Mouse (Mus musculus) large intestine, adult 2 months (tissue): ENCODE results near the gene Krt83. TPM values are rescaled to one million over a fixed set of nuclear protein-coding genes. Genes with fewer than 3 reads are reported as not detected.
"Not testable (repeated sequence)": the region's sequence is repeated elsewhere in the genome, so short reads cannot be mapped to it uniquely, and the experiment has no call there.

ENCODE experiments used
- DNase-seq: peaks from one replicate; pipeline ENCODE4 v3.0.0-alpha.2; 2012; ENCODE audit warnings: low read depth, low spot score
- WGBS: fragments of 180-500 bp; shearing (Covaris S2); methylation state at CpG from one replicate; pipeline ENCODE4 v1.1.7; 2018; 5-methylcytosine and 5-hydroxymethylcytosine counted together
- polyA plus RNA-seq: library from polyadenylated mRNA; depleted of rRNA; stranded (reverse); fragments of >200 nt; gene quantifications from 2 replicates; pipeline ENCODE4 v1.2.3, GENCODE M21; 2012; rRNA removed

The Krt83 gene
- 0.07 and 0.25 TPM in 2 replicates for polyA plus RNA-seq

DNA sequence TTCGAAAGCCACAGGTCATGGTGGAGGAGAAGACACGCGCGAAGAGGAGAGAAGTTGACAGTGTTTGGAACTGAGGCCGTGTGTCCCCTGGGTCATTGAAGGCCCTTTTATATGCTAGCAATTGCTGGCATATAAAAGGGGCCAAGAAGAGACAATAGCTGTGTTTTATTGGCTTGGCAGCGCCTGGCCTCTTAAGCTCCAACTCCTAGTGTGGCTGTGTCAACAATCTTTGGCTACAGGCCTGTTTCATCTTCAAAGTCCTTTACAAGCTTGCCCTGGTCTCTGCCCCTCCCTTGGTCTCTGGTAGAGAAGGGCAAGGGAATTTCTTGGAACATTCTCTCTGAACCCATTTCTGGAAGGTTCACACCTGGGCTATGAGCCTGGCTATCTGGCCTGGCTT lies at the start of gene Krt83:
Gene Krt83, minus strand, starts transcription at position 82 of the 400 bp plus-strand sequence.
- DNase-seq: peak; percentile 52
- 15% methylated on average over 6 of the region's 6 CpGs for WGBS

DNA sequence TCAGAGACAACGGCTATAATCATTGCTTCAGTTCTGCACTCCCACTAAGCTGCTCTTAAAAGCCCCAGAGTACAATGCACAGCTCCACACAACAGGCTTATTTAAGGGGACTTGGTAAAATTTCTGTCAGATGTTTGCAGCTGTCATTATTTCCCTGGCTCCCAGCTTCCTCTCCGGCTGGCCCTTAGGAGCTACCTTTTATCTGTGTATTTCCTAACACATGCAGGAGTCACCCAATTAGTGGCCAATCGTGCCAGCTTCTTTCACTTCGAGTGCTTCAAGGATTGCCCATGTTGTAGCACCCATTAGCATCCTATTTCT lies 47.2 kb upstream of the Krt83 start:
- WGBS: 22% methylated on average over 4 of the region's 4 CpGs
- no peak for DNase-seq

DNA sequence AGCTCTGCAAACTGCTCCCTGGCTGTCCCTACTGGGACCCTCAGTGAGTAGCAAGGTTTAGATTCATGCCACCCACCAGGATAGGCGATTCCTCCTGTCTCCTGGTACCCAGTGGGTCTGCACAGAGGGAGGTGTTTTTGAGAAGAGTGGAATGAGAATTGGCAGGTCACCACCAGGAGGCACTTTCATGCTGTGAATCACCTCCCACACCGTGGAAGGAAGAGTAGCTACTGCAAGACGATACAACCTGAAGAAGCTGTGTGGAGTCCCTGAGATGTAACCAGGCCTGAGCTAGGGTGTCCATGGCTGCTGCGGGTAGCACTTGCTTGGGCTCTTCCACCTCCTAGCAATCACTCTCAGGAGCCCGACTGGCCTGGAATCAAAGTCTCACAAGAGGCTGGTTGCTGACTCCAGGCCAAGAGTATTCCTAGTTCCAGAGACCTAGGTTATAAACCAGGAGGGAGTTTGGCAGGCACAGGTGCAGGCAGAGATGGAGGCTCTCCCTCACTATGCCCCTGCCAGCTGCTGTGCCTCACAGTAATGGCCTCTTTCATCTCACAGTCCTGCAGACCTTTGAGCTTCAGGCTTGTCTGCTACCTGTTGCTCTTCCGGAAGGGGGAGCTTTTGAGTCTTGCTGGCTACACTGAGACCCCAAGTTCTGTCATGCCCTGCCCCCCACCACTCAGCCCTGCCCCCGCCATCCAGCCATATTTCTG lies 46.7 kb upstream of the Krt83 start:
- DNase-seq: no peak
- 16% methylated on average over 7 of the region's 7 CpGs for WGBS

DNA sequence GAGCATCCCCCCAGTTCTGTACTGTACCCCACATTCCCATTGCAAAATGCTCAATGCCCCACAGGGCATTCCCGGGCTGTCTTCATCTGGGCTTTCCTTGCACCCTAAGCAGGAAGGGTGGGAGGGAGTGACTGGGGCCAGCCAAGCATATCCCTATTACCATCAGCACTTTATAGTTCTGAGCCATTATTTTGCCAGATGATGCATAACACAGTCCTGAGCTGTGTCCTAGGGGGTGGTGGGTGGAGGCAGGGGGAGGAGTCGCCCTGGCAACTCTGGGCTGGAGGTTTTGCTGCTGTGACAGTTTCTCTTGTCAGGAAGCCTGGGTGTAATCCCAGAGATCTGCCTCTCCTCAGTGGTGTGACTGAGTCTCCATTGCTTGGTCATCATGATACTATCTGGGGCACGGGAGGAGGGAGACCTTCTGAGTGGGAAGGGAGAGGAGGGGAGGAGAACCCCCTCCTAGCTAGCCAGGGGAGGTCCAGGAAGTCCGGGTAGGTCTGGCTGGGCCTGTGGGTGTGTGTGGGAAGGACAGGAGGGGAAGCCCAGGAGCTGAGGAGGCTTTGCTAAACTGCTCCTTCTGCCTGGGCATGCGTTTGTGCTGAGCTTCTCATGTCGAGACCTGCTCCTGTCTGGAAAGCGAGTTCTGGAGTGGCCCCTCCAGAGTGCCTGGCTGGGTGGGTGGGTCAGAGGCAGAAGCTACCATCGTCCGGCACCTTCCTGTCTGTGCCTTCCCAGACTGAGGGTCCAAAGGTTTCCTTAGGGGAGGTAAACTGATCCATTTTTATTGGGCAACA lies 44.9 kb upstream of the Krt83 start:
- WGBS: 61% methylated on average over 9 of the region's 9 CpGs
- DNase-seq: no peak

DNA sequence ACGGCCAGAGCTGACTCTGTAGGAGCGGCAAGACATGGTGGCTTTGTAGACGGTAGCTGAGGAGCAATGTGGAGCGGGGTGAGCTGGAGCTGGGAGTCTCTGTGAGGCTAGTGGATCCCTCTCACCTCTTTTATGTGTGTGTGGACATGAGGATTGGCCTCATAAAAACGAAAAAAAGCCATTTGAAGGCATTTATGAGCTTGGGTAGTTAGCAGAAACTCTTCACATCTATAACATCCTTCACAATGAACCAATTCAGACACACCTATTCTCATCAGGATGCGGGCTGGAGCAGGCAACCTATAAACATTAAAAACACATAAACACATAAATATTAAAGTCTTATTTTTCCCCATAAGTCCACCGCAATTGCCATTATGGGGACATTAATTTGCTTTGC lies 41.4 kb upstream of the Krt83 start, which contains the start of gene Krt84:
Gene Krt84, minus strand, starts transcription at position 101 of the 400 bp plus-strand sequence.
- DNase-seq: no peak
- WGBS: 51% methylated on average over 7 of the region's 7 CpGs

DNA sequence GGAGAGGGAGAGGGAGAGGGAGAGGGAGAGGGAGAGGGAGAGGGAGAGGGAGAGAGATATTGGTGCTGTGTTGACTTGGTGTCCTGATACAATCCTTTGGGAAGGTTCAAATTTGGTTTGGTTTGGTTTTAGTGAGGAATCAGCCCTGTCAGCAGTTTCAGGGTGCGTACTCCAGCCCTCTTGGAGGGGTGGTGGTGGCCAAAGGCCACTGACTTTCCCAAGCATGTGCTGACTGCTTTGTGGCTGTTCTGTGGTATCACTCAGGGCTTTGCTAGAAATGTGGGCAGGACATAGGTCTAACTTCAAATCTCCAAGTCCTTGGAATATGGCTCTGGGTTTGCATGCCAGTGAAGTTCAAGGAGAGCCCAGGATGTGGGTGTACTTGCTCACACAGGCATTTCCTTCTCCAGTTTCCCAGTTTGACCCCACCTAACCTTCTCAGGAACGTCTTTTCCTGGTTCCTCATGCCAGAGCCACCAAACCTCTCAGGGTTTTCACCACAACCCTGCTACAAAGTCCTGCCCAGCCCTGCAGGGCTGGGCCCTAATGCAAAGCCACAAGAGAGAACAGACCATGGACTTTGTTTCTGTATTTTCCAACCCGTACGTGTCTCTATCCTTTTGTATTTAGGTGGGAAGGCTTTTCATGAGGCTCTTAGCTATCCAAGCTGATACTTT lies 31.4 kb upstream of the Krt83 start:
- WGBS: 35% methylated on average over 4 of the region's 4 CpGs

DNA sequence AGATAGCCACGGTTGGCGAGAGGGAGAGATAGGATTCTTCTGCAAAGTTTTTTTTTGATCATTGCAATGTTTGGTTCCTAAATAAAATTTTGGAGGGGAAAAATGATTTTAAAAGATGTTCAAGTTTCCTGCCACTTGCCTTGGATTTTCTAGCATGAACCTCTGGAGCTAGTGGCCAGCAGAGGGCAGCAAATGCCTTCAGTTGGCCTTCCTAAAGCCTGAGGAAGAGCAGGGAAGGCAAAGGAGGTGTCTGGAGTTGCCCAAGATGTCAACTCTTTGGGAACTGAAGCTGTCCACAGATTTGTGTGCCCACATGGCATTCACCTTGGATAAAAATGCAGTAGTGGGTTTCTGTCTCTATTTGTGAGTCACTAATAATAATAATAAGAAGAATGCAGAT lies 28.5 kb upstream of the Krt83 start:
- 13% methylated on average over 2 of the region's 2 CpGs for WGBS
- DNase-seq: no peak

More for the DNA sequence above, 31.4 kb upstream of the Krt83 start:
- peak; percentile 81 for DNase-seq

DNA sequence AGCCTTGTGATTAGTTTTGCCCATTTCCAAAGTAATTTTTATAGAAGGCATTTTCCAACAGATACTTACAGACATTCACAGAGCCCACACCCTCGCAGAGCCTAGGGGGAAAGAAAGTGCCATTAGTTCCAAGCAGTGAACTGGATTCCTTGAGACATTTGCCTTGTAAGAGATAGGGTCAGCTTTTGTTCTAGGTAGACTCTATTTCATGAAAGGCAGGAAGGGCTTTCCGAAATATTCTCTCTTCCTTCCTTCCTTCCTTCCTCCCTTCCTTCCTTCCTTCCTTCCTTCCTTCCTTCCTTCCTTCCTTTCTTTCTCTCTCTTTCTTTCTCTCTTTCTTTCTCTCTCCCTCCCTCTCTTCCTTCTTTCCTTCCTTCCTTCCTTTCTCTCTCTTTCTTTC lies 25.8 kb upstream of the Krt83 start, which contains the start of gene Gm49425:
Gene Gm49425, minus strand, starts transcription at position 101 of the 400 bp plus-strand sequence.
- DNase-seq: not testable (repeated sequence)
- WGBS: 77% methylated on average over 2 of the region's 2 CpGs

DNA sequence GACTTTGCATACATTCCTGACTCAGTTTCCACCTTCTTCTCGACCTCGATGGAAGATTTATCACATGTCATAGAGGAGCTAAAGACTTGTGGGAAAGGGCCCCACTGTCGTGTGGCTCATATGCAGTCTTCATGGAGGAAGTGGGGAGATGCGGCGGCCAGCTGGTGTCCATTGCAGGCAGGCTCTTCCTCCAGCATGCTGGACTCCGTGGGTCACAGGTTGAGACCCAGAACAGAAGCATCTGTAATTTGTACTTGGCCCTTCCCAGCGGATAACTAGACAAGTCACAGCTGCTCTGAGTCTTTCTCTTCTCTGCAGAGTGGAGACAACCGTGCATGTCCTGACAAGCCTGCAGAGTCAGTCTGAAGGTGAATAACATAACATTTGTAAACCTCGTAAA lies 16.9 kb upstream of the Krt83 start:
- WGBS: 64% methylated on average over 9 of the region's 9 CpGs
- no peak for DNase-seq

DNA sequence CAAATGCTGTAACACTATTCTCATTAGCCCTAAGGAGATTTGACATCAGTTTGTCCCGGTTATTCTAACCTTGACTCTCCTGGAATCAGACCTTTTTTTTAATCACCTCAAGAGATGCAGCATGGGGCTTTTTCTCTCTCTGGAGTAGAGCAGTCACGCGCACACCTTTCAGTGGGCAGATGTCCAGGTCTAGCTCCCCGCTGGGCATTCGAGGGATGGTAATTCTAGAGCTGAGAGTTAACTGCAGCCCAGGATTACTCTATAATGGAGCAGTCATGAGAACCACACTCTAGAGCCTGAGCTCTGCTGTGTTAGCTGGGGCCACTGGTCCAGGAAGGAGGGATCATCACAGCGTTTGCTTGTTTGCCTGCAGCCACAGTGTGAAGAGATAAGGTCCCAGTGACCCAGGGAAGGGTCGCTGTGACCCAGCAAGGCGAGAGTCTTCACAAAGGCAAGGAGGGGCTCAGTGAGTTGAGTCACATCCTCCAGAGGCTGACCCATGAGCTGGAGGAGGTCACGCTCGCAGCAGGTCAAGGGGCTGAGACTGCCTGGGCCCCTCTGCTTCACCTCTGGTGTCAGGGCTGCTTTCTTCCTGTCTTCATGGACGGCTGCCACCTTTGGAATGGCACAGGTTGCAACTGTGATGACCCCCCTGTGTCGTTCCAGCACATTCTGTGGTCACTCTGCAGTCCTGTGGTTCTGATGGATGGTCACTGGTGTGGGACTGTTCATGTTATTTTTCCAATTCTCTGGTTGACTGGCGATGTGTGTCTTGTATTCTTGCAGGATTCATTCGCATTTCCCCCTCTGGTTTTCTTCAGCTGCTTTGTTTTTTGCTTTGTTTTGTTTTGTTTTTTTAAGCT lies 15.8 kb upstream of the Krt83 start:
- no peak for DNase-seq
- WGBS: 55% methylated on average over 14 of the region's 14 CpGs

DNA sequence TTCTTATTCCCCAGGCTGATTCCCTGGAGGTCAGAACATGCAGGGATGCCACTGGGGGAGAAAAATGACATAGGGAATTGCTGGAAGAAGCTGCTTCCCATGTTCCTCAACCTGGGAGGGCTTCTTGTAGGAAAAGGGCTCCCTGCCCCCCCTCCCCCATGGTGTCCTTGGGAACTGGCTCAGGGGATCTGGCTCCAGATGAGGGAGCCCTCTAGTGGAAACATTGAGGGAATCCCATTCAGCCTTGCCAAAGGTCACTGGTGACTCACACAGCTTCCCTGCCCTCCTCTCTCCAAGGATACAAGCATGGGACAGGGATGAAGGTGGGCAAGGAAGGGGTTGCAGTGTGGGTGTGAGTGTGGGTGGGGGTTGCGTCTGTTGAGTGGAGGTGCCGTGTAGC lies 5.9 kb upstream of the Krt83 start:
- 64% methylated on average over 2 of the region's 2 CpGs for WGBS
- DNase-seq: no peak

DNA sequence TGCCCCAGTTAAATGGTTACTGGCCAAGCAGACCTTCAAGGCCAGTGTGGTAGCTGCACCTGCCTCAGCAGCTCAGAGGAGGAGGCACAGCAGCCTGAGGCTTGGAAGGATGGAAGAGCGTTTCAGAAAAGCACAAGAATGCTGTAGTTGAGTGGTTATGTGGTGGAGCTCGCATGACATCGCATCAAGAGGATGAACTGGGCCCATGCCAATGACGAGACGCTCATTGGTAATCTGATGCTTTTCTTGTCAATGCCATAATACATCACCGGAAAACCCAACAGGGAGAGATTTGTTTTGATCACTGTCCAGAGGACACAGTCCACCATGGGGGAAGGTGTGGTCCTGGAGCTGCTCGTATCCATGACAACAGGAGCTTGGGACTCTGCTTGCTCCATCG lies 4.0 kb upstream of the Krt83 start:
- 71% methylated on average over 8 of the region's 8 CpGs for WGBS

DNA sequence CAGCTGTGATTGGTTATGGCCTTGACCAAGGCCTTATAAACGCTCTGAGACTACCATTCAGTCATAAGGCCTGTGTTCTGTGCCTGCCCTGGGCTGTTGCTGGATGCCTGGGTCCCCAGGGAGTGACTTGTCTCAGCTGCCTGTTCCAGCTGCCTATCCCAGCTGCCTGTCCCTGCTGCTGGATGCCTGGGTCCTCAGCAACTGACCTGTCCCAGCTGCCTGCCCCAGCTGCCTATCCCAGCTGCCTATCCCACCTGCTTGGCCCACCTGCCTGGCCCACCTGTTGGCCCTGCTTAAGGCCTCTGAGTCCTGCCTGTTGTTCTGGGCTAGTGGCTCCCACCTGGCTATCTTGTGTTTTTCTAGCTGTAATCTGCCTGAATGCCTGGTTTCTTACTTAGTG lies 2.9 kb upstream of the Krt83 start:
- no peak for DNase-seq
- 33% methylated on average over 1 of the region's 1 CpGs for WGBS

More for the DNA sequence above, 4.0 kb upstream of the Krt83 start:
- no peak for DNase-seq

DNA sequence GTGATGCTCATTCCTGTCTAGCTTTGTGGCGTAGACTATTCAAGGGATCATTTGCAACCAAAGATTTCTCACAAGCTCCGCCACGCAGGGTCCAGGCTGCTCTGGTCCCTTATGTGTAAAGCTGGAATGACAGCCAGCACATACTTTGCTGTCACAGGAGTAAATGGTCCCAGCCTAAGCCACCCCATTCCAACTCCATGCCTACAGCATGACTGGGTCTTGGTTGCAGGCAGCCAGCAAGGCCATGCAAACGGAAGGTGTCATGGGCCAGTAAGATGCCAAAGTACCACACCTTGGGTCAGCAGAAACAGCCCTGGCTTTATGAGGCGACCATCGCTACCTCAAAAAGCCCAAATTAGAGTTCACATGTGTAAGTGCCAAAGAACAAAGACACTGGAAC lies 2.4 kb upstream of the Krt83 start:
- 92% methylated on average over 6 of the region's 6 CpGs for WGBS
- no peak for DNase-seq

DNA sequence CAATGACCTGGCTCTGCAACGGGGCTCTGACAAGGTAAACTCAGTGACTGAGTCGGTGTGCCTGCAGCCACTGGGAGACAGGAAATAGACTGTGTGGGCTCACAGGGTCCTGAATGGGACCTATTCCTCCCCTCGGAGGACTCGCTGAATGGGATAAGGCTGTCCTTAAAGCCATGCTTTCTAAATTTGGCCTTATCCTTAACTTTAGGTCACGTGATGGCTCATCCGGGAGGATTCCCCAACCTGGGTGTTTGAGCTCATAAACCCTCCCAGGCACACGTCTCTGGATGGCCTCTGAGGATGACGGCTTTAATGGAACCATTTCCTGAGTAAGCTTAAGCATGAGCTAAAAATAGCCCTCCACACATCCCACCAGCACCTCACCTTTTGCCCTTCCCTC lies 1.4 kb upstream of the Krt83 start:
- 36% methylated on average over 8 of the region's 8 CpGs for WGBS
- no peak for DNase-seq

DNA sequence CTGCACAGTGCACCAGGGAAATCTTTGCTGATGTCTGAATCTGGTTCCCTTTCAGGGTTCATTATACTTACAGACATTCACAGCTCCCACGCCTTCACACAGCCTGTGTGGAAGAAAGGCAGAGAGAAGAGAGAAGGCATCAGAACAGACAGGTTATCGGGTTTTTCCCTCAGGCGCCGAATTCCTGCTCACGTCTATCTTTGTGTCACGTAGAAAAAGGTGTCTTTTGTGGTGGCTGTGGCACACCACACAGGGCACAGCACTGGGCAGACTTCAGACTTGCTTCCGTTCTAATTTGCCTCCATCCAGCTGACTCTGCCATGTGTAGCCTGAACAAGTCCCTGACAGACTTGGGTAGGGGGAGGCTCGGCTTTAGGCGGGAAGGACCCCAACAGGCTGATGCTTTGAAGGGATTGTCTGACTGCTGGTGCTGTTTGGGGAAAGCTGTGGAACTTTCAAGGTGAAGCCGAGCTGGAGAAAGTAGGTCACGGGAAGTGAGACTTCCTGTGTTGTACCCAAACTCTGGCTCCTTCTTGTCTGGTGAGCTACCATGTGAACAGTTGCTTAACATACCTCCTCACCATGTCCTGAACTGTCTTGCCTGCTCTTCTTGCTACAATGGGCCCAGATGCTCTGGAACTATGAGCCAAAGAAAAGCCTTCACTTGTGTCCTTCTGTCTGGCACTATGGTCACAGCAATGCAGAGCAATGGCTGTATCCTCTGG lies 5.2 kb downstream of the Krt83 start:
- 84% methylated on average over 11 of the region's 11 CpGs for WGBS
- no peak for DNase-seq

DNA sequence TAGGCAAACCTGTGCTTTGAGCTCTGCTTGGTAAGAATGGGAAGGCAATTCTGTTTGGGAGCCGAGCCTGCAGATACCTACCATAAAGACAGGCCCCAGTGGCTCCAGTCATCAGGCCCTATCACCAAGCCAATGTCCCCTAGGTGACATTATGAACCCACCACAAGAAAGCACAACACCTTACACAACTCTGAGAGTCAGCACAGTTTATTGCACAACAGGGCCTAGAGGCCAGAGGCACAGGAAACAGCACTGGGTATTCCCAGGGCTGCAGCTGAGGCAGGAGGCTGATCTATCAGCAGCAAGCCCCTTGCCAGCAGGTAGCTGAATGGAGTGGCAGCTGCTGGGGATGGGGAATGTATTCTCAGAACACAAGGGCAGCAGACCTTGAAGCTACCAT lies 6.4 kb downstream of the Krt83 start:
- 83% methylated on average over 1 of the region's 1 CpGs for WGBS
- DNase-seq: no peak

DNA sequence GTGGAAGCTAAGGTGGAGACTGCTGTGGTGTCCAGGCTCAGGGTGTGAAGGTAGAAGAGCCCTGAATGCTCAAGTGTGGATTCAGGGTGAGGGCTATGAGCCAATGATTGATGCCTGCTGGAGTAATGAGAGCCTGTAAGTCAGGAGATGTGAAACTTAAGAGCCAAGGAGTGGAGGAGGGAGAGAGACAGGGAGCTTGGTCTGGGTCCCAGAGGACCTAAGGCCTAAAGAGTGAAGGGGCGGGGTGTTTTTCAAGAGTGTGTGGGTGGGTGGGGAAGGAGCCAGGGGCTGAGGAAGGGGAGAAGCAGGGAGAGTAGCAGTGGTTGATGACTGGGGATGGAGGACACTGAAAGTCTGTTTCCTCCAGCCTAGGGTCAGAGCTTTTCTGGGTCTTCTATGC lies 7.7 kb downstream of the Krt83 start:
- WGBS: 100% methylated on average over 1 of the region's 1 CpGs
- no peak for DNase-seq

DNA sequence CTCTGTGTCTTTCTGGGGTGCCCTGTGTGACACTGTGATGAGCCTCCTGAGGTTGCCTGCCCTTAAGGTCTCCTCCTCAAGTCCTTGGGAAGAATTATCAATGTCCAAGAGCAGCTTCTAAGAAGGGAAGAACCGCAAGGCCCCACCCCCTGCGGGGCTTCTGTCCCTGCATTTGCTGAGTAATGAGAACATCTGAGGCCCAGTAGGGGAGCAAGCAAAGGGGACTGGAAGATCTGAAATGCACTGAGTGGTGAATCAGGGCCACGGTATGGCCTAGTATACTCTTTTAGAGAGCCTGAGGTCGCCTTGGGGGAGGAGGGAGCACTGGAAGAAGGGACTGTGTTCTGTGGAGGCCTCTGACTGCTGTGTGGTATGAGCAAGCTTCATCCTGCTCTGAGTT lies 9.3 kb downstream of the Krt83 start:
- no peak for DNase-seq
- 58% methylated on average over 4 of the region's 4 CpGs for WGBS
